Mouse (Mus musculus) midbrain, embryonic 12.5 days (tissue): ENCODE results near the gene 2510002D24Rik. TPM values are rescaled to one million over a fixed set of nuclear protein-coding genes. Genes with fewer than 3 reads are reported as not detected.
"Not testable (repeated sequence)": the region's sequence is repeated elsewhere in the genome, so short reads cannot be mapped to it uniquely, and the experiment has no call there.

ENCODE experiments used
- ATAC-seq: fragments of 200-750 bp; cut with Nextera tagmentation; 2 replicates; pipeline ENCODE4 v1.8.0; 2017; ENCODE audit warnings: low read depth, moderate TSS enrichment, moderate library complexity; ENCODE audit not compliant: low FRiP score
- H3K27ac ChIP-seq: fragments of 300-500 bp; sonication (generic); replicated peaks from 2 replicates; pipeline ENCODE4 v1.5.1; 2016; ENCODE audit warnings: mild to moderate bottlenecking
- H3K27me3 ChIP-seq: fragments of 300-500 bp; sonication (generic); 2 replicates; pipeline ENCODE4 v1.6.1; 2016; ENCODE audit warnings: mild to moderate bottlenecking
- H3K36me3 ChIP-seq: fragments of 300-500 bp; sonication (generic); 2 replicates; pipeline ENCODE4 v1.6.1; 2016
- H3K4me1 ChIP-seq: fragments of 300-500 bp; sonication (generic); 2 replicates; pipeline ENCODE4 v1.6.1; 2016
- H3K4me2 ChIP-seq: fragments of 300-500 bp; sonication (generic); replicated peaks from 2 replicates; pipeline ENCODE4 v1.6.1; 2016; ENCODE audit warnings: mild to moderate bottlenecking, moderate library complexity
- H3K4me3 ChIP-seq: fragments of 300-500 bp; sonication (generic); 2 replicates; pipeline ENCODE4 v1.5.1; 2016; ENCODE audit warnings: mild to moderate bottlenecking
- H3K9ac ChIP-seq: fragments of 300-500 bp; sonication (generic); replicated peaks from 2 replicates; pipeline ENCODE4 v1.6.1; 2016; ENCODE audit warnings: mild to moderate bottlenecking, moderate library complexity
- H3K9me3 ChIP-seq: fragments of 300-500 bp; sonication (generic); 2 replicates; pipeline ENCODE4 v1.6.1; 2016; ENCODE audit warnings: mild to moderate bottlenecking
- WGBS: fragments of 180-500 bp; shearing (Covaris S2); methylation state at CpG from one replicate; pipeline ENCODE4 v1.1.7; 2016; 5-methylcytosine and 5-hydroxymethylcytosine counted together
- polyA plus RNA-seq: library from polyadenylated mRNA; unstranded; fragments of >200 nt; fragmentation: Nextera tagmentation; extraction: Ambion mirVana; gene quantifications from 2 replicates; pipeline ENCODE4 v1.2.1, GENCODE M21; 2016

The 2510002D24Rik gene
- polyA plus RNA-seq, 1 experiment from 2014 or later: 25.8 TPM

- not testable (repeated sequence) for H3K27me3 ChIP-seq, H3K4me2 ChIP-seq, H3K4me3 ChIP-seq, H3K27ac ChIP-seq, H3K9me3 ChIP-seq, ATAC-seq, H3K4me1 ChIP-seq, H3K9ac ChIP-seq
- 90% methylated on average over 1 of the region's 1 CpGs for WGBS
- H3K36me3 ChIP-seq: peaks cover 26% of the 10 kb centered on the region
Measured at GRCm38 (mm10) chr16:18870495-18870894, 34.1 kb downstream of the 2510002D24Rik start.

GRCm38 (mm10) chr16:18876091-18876441 is 39.7 kb downstream of the 2510002D24Rik start:
- WGBS: 2% methylated on average over 17 of the region's 17 CpGs
- peaks cover 32% of the 10 kb centered on the region for H3K36me3 ChIP-seq
- H3K27me3 ChIP-seq: no peaks in the 10 kb centered on the region
- peaks cover 20% of the 10 kb centered on the region for H3K4me1 ChIP-seq
- peak overlapping the region; percentile 94 for H3K27ac ChIP-seq
- no peaks in the 10 kb centered on the region for H3K9me3 ChIP-seq
- H3K4me2 ChIP-seq: peak overlapping the region; percentile 60
- H3K9ac ChIP-seq: peak overlapping the region; percentile 92
- ATAC-seq: no peak; the same call in 1 of the 2 replicates
- H3K4me3 ChIP-seq: peak overlapping the region; percentile 95

GRCm38 (mm10) chr16:18876442-18877308 is 40.3 kb downstream of the 2510002D24Rik start, which contains the start of the genes Mrpl40 and Hira:
TSS of gene Mrpl40 (minus strand) at chr16:18876862.
TSS of gene Hira (plus strand) at chr16:18877037.
- H3K4me2 ChIP-seq: peak within 1 kb of the TSS; percentile 60
- H3K9ac ChIP-seq: peak within 1 kb of the TSS; percentile 92
- ATAC-seq: peak; percentile 94
- H3K27ac ChIP-seq: peak within 1 kb of the TSS; percentile 94
- no peaks in the 10 kb centered on the region for H3K27me3 ChIP-seq
- H3K9me3 ChIP-seq: no peaks in the 10 kb centered on the region
- H3K36me3 ChIP-seq: peaks cover 26% of the 10 kb centered on the region
- WGBS: under 1% methylated on average over 85 of the region's 93 CpGs
- peak within 1 kb of the TSS; percentile 95 for H3K4me3 ChIP-seq
- peaks cover 20% of the 10 kb centered on the region for H3K4me1 ChIP-seq

- peaks cover 26% of the 10 kb centered on the region for H3K36me3 ChIP-seq
- H3K4me1 ChIP-seq: peaks cover 20% of the 10 kb centered on the region
- H3K4me3 ChIP-seq: peak overlapping the region; percentile 95
- under 1% methylated on average over 37 of the region's 43 CpGs for WGBS
- peak overlapping the region; percentile 92 for H3K9ac ChIP-seq
- no peaks in the 10 kb centered on the region for H3K9me3 ChIP-seq
- H3K27ac ChIP-seq: peak overlapping the region; percentile 94
- peak overlapping the region; percentile 60 for H3K4me2 ChIP-seq
- no peaks in the 10 kb centered on the region for H3K27me3 ChIP-seq
- peak; percentile 45 for ATAC-seq
Measured at GRCm38 (mm10) chr16:18877386-18878090, 41.2 kb downstream of the 2510002D24Rik start.

GRCm38 (mm10) chr16:18878091-18878720 is 41.8 kb downstream of the 2510002D24Rik start:
- no peak for ATAC-seq
- peaks cover 26% of the 10 kb centered on the region for H3K36me3 ChIP-seq

GRCm38 (mm10) chr16:18884044-18884443 is 47.7 kb downstream of the 2510002D24Rik start:
- Histone ChIP-seq H3K27ac (no peak overlapping the region), H3K4me1 (peaks cover 12% of the 10 kb centered on the region), H3K36me3 (peaks cover 28% of the 10 kb centered on the region), H3K4me3 (no peak overlapping the region), H3K27me3 (no peaks in the 10 kb centered on the region), H3K9me3 (no peaks in the 10 kb centered on the region), H3K9ac (no peak overlapping the region), H3K4me2 (no peak overlapping the region)
- ATAC-seq: no peak

More at GRCm38 (mm10) chr16:18878091-18878720, 41.8 kb downstream of the 2510002D24Rik start:
- WGBS: 34% methylated on average over 20 of the region's 20 CpGs
- Histone ChIP-seq H3K27me3 (no peaks in the 10 kb centered on the region), H3K9me3 (no peaks in the 10 kb centered on the region), H3K4me2 (peak overlapping the region; percentile 60), H3K9ac (peak overlapping the region; percentile 92), H3K27ac (peak overlapping the region; percentile 94), H3K4me1 (peaks cover 20% of the 10 kb centered on the region), H3K4me3 (peak overlapping the region; percentile 95)

Other genes starting within 250 kb of the 2510002D24Rik start
- gene Tbx1, start 245.9 kb upstream of the 2510002D24Rik start, polyA plus RNA-seq: 1.4 and 2.0 TPM in 2 replicates
- 7.0 and 8.5 TPM in 2 replicates for gene Gp1bb, start 214.2 kb upstream of the 2510002D24Rik start, polyA plus RNA-seq
- gene Gm49601, start 210.2 kb upstream of the 2510002D24Rik start, polyA plus RNA-seq: 10.9 and 13.5 TPM in 2 replicates
- gene Sept5, start 206.6 kb upstream of the 2510002D24Rik start, polyA plus RNA-seq: 81.6 and 84.4 TPM in 2 replicates
- gene Cldn5, start 59.7 kb upstream of the 2510002D24Rik start, polyA plus RNA-seq: 34.6 and 39.2 TPM in 2 replicates
- gene Ufd1, start 24.8 kb upstream of the 2510002D24Rik start, polyA plus RNA-seq: 104 and 107 TPM in 2 replicates
- gene Cdc45, start 24.6 kb upstream of the 2510002D24Rik start, polyA plus RNA-seq: 41.3 and 42.1 TPM in 2 replicates
- not detected in 2 replicates for gene Gm28539, start within 50 bp of the 2510002D24Rik start, polyA plus RNA-seq
- gene Mrpl40, start 40.3 kb downstream of the 2510002D24Rik start, polyA plus RNA-seq: 77.0 and 92.1 TPM in 2 replicates
- 27.6 and 29.2 TPM in 2 replicates for gene Hira, start 40.5 kb downstream of the 2510002D24Rik start, polyA plus RNA-seq